ENCODE assay signal across 8 mouse cellular contexts in the genomic region with DNA sequence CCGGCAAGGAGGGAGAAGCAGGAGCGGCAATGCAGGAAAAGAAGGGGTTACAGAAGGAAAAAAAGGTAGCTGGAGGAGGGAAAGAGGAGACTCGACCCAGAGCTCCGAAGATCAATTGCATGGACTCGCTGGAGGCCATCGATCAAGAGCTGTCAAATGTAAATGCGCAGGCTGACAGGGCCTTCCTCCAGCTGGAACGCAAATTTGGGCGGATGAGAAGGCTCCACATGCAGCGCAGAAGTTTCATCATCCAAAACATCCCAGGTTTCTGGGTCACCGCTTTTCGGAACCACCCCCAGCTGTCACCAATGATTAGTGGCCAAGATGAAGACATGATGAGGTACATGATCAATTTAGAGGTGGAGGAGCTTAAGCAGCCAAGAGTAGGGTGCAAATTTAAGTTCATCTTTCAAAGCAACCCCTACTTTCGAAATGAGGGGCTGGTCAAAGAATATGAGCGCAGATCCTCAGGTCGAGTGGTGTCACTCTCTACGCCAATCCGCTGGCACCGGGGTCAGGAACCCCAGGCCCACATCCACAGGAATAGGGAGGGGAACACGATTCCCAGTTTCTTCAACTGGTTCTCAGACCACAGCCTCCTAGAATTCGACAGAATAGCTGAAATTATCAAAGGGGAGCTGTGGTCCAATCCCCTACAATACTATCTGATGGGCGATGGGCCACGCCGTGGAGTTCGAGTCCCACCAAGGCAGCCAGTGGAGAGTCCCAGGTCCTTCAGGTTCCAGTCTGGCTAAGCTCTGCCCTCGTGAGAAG. TPM values are rescaled to one million over a fixed set of nuclear protein-coding genes. Genes with fewer than 3 reads are reported as not detected.
DNase-seq lines count a peak whose midpoint lies in the region; ATAC-seq and TF ChIP-seq lines count a peak whose summit lies in the region.

No protein-coding gene starts in this region.

- H3K4me3 ChIP-seq in erythroblast, embryonic 14.5 days (replicated peaks): peak overlapping the region; percentile 64
- H3K4me3 ChIP-seq in CH12.LX (replicated peaks in 1 of 3; ENCODE audit: low read depth in 2 of 3, low read length in 2 of 3, poor library complexity in 1 of 3): peak overlapping the region; percentile 75 to 83 (median 76)
- H3K4me3 ChIP-seq in embryonic facial prominence, embryonic 12.5 days: peak overlapping the region; percentile 76
- H3K4me3 ChIP-seq in liver, postnatal 0 days (ENCODE audit: low read depth, low read length): peak overlapping the region; percentile 62

- H3K36me3 ChIP-seq in erythroblast, embryonic 14.5 days (ENCODE audit: control insufficient read depth): no peaks in the 10 kb centered on the region
- peaks cover 6 to 30% of the 10 kb centered on the region in 2 experiments for H3K36me3 ChIP-seq in CH12.LX (replicated peaks in 1 of 2; ENCODE audit: control insufficient read depth in 1 of 2, insufficient read depth in 1 of 2, low read length in 1 of 2)
- no peaks in the 10 kb centered on the region for H3K36me3 ChIP-seq in embryonic facial prominence, embryonic 12.5 days
- H3K36me3 ChIP-seq in liver, postnatal 0 days (replicated peaks; ENCODE audit: insufficient read depth, low read length): 0 out of 2 replicates have a peak, but pooled peaks cover 2% of the 10 kb centered on the region

- TF ChIP-seq EP300 in CH12.LX (IDR thresholded peaks at IDR 0.05; ENCODE audit: low read length): no peak
- no peak for TF ChIP-seq EP300 in liver, postnatal 0 days (IDR thresholded peaks at IDR 0.05; ENCODE audit: low read depth)

- no peak for TF ChIP-seq RAD21 in CH12.LX (IDR thresholded peaks at IDR 0.05; ENCODE audit: low read depth, low read length)

- H3K9ac ChIP-seq in CH12.LX (ENCODE audit: insufficient read depth, low read depth): peak overlapping the region; percentile 72
- H3K9ac ChIP-seq in embryonic facial prominence, embryonic 12.5 days: peak overlapping the region; percentile 69
- H3K9ac ChIP-seq in liver, postnatal 0 days (replicated peaks): peak overlapping the region; percentile 56

- ATAC-seq in erythroblast, adult 5-6 weeks (replicated peaks; ENCODE audit: low FRiP score, poor library complexity, severe bottlenecking): no peak
- ATAC-seq in embryonic facial prominence, embryonic 12.5 days (ENCODE audit: insufficient number of reproducible peaks, insufficient read depth, low FRiP score, low TSS enrichment): no peak
- peak; percentile 12 for ATAC-seq in liver, postnatal 0 days

- peak overlapping the region; percentile 82 for H3K27ac ChIP-seq in CH12.LX (ENCODE audit: insufficient read depth, low read depth)
- H3K27ac ChIP-seq in embryonic facial prominence, embryonic 12.5 days: peak overlapping the region; percentile 85
- no peak overlapping the region for H3K27ac ChIP-seq in liver, postnatal 0 days (ENCODE audit: low read depth)

- peaks cover 23% of the 10 kb centered on the region for H3K27me3 ChIP-seq in erythroblast, embryonic 14.5 days (ENCODE audit: control insufficient read depth)
- H3K27me3 ChIP-seq in CH12.LX (replicated peaks): no peaks in the 10 kb centered on the region
- no peaks in the 10 kb centered on the region for H3K27me3 ChIP-seq in embryonic facial prominence, embryonic 12.5 days
- H3K27me3 ChIP-seq in liver, postnatal 0 days (ENCODE audit: insufficient read depth, low read length): no peaks in the 10 kb centered on the region

- no peak for DNase-seq in CH12.LX (ENCODE audit: extremely low read depth)
- DNase-seq in heart, postnatal 4 days: peak; percentile 12
- DNase-seq in liver, postnatal 0 days: peak; percentile 21
- no peak for DNase-seq in right cerebral cortex, postnatal 36 days (ENCODE audit: low spot score in 2 of 2)
- DNase-seq in adrenal gland, adult 8-10 months: no peak

- TF ChIP-seq CTCF in CH12.LX (conservative IDR thresholded peaks at IDR 0.05 in 1 of 2, IDR thresholded peaks at IDR 0.05 in 1 of 2; ENCODE audit: low read depth in 2 of 2, low read length in 2 of 2): no peak
- no peak for TF ChIP-seq CTCF in liver, postnatal 0 days (IDR thresholded peaks at IDR 0.05; ENCODE audit: low read depth)

- H3K4me2 ChIP-seq in CH12.LX (ENCODE audit: insufficient read depth, low read depth, poor library complexity, severe bottlenecking): peak overlapping the region; percentile 80
- H3K4me2 ChIP-seq in embryonic facial prominence, embryonic 12.5 days (replicated peaks): peak overlapping the region; percentile 86
- H3K4me2 ChIP-seq in liver, postnatal 0 days (ENCODE audit: low read depth, low read length): peak overlapping the region; percentile 89

- in situ Hi-C loops in CH12.LX (cut with MboI; ENCODE audit: low pct_ligation_motif_present, low pct_unique_long_range_greater_than_20kb, low sequenced_read_pairs): no loop called here

- H3K79me2 ChIP-seq in CH12.LX (replicated peaks; ENCODE audit: control insufficient read depth, extremely low read depth, insufficient read depth, poor library complexity, severe bottlenecking): peaks cover 31% of the 10 kb centered on the region

- TF ChIP-seq POLR2A in CH12.LX (IDR thresholded peaks at IDR 0.05; ENCODE audit: low read depth, low read length): no peak

- dilution Hi-C loops in CH12.LX (cut with MboI; ENCODE audit: extremely low pct_ligation_motif_present, extremely low pct_unique_long_range_greater_than_20kb, low sequenced_read_pairs): no loop called here

- H3K9me3 ChIP-seq in erythroblast, embryonic 14.5 days (ENCODE audit: control insufficient read depth, low read length): no peaks in the 10 kb centered on the region
- no peaks in the 10 kb centered on the region for H3K9me3 ChIP-seq in CH12.LX (replicated peaks; ENCODE audit: low read length)
- no peaks in the 10 kb centered on the region for H3K9me3 ChIP-seq in embryonic facial prominence, embryonic 12.5 days
- H3K9me3 ChIP-seq in liver, postnatal 0 days (ENCODE audit: low read length): no peaks in the 10 kb centered on the region

- WGBS in embryonic facial prominence, embryonic 12.5 days: 46% methylated on average over 25 of the region's 25 CpGs
- 45% methylated on average over 25 of the region's 25 CpGs for WGBS in liver, postnatal 0 days (ENCODE audit: insufficient replicate concordance)

- peaks cover 16% of the 10 kb centered on the region for H3K4me1 ChIP-seq in erythroblast, embryonic 14.5 days (ENCODE audit: control insufficient read depth)
- peaks cover 0 to 34% of the 10 kb centered on the region in 2 experiments; a peak in 2 of 4 replicates for H3K4me1 ChIP-seq in CH12.LX (ENCODE audit: control insufficient read depth in 1 of 2, insufficient read depth in 2 of 2)
- peaks cover 28% of the 10 kb centered on the region for H3K4me1 ChIP-seq in embryonic facial prominence, embryonic 12.5 days
- peaks cover 11% of the 10 kb centered on the region; the same call in 1 of the 2 replicates for H3K4me1 ChIP-seq in liver, postnatal 0 days (ENCODE audit: insufficient read depth)

TF ChIP-seq in CH12.LX, 34 proteins besides CTCF, POLR2A, EP300 and RAD21:
- TF ChIP-seq USF1 (IDR thresholded peaks at IDR 0.05; ENCODE audit: low read depth, low read length) (no peak), CHD1 (IDR thresholded peaks at IDR 0.05; ENCODE audit: low read depth, low read length) (0 out of 2 replicates have a peak, but pooled peaks have one; percentile 29), MYC (IDR thresholded peaks at IDR 0.05; ENCODE audit: low read depth, low read length) (peak; percentile 77), MAX (IDR thresholded peaks at IDR 0.05; ENCODE audit: low read length) (peak; percentile 9; the same call in 1 of the 2 replicates), ETS1 (conservative IDR thresholded peaks at IDR 0.05; ENCODE audit: low read depth, low read length) (peak; percentile 28; the same call in 1 of the 2 replicates), HCFC1 (IDR thresholded peaks at IDR 0.05; ENCODE audit: low read depth, low read length) (no peak; the same call in 1 of the 2 replicates), SIN3A (IDR thresholded peaks at IDR 0.05; ENCODE audit: low read length) (peak; percentile 60)
TF ChIP-seq in CH12.LX: peak in this region for 5.

RNA-seq across cellular contexts. Expression of gene Tspyl4, which starts 0.9 kb away (rescaled TPM):
- polyA plus RNA-seq in erythroblast, embryonic 14.5 days (2012): 0.03 TPM in 1 of 2 replicates, not detected in the other
- total RNA-seq in erythroblast, adult 5-6 weeks (2015; ENCODE audit: low replicate concordance): 4.2 TPM in 1 of 2 replicates, not detected in the other
- total RNA-seq in erythroblast, adult 5-6 weeks (2017; ENCODE audit: low replicate concordance): 1.1 and 1.5 TPM in 2 replicates
- total RNA-seq in CH12.LX (2012; rRNA removed) (9.1 and 17.9 TPM in 2 replicates), CH12.LX (2014; rRNA removed) (8.7 and 9.8 TPM in 2 replicates)
- 2.9 and 3.7 TPM in 2 replicates for polyA plus RNA-seq in CH12.LX (2012; ENCODE audit: insufficient read length, low read depth)
- 37.8 and 40.2 TPM in 2 replicates for polyA plus RNA-seq in embryonic facial prominence, embryonic 12.5 days (2016; fragmentation: Nextera tagmentation; extraction: Ambion mirVana)
- 10 to 100 TPM; 17.7 to 18.9 TPM for total RNA-seq in heart, postnatal 4 days (2021)
- polyA plus RNA-seq in liver, postnatal 0 days (2015; fragmentation: Nextera tagmentation; extraction: Ambion mirVana): 0.46 and 0.51 TPM in 2 replicates
- 10 to 100 TPM; 20.5 to 34.6 (median 26.4) TPM for total RNA-seq in adrenal gland, adult 8-10 months (2022)

RNA-seq across cellular contexts. Expression of gene Tspyl1, which starts 16.2 kb away (rescaled TPM):
- 1.7 and 2.7 TPM in 2 replicates for polyA plus RNA-seq in erythroblast, embryonic 14.5 days (2012)
- 40.3 and 45.2 TPM in 2 replicates for total RNA-seq in erythroblast, adult 5-6 weeks (2015; ENCODE audit: low replicate concordance)
- 46.2 and 46.8 TPM in 2 replicates for total RNA-seq in erythroblast, adult 5-6 weeks (2017; ENCODE audit: low replicate concordance)
- 17.2 and 18.9 TPM in 2 replicates for total RNA-seq in CH12.LX (2012; rRNA removed)
- 23.7 and 23.8 TPM in 2 replicates for total RNA-seq in CH12.LX (2014; rRNA removed)
- polyA plus RNA-seq in CH12.LX (2012; ENCODE audit: insufficient read length, low read depth): 18.5 and 19.7 TPM in 2 replicates
- 93.2 and 94.1 TPM in 2 replicates for polyA plus RNA-seq in embryonic facial prominence, embryonic 12.5 days (2016; fragmentation: Nextera tagmentation; extraction: Ambion mirVana)
- 10 to 100 TPM; 48.3 to 50.0 TPM for total RNA-seq in heart, postnatal 4 days (2021)
- 20.7 and 21.0 TPM in 2 replicates for polyA plus RNA-seq in liver, postnatal 0 days (2015; fragmentation: Nextera tagmentation; extraction: Ambion mirVana)
- total RNA-seq in adrenal gland, adult 8-10 months (2022): 10 to 100 TPM; 65.5 to 80.9 (median 76.2) TPM

Comparison
In these comparisons a context has a peak if more than half of its experiments do, and no peak if none do; other contexts are left out.
1. DNase-seq: peak in heart, postnatal 4 days (single experiment) and liver, postnatal 0 days (single experiment); none in CH12.LX (single experiment), right cerebral cortex, postnatal 36 days (0 of 2) and adrenal gland, adult 8-10 months (single experiment).
2. Peak in every context shown above with its lines, with median percentiles within 50 percentile points of each other: H3K4me3 ChIP-seq, H3K4me2 ChIP-seq and H3K9ac ChIP-seq.